Mouse (Mus musculus) G1E (cell line): ENCODE measurements around the gene Esf1. TPM values are rescaled to one million over a fixed set of nuclear protein-coding genes. Genes with fewer than 3 reads are reported as not detected.

Experiments used
- ATAC-seq: 2 replicates; pipeline ENCODE4 v1.8.0; 2016; ENCODE audit warnings: mild to moderate bottlenecking; ENCODE audit not compliant: insufficient number of reproducible peaks, poor library complexity, low FRiP score, severe bottlenecking; ENCODE audit errors: extremely low read depth
- DNase-seq: peaks from one replicate; pipeline ENCODE4 v3.0.0; 2012; ENCODE audit warnings: low spot score
- H3K27me3 ChIP-seq: 2 replicates; pipeline ENCODE4 v1.6.1; 2012; ENCODE audit warnings: mild to moderate bottlenecking, low read length, inconsistent platforms; ENCODE audit not compliant: insufficient read depth
- H3K36me3 ChIP-seq: replicated peaks from 2 replicates; pipeline ENCODE3; 2012; ENCODE audit warnings: mild to moderate bottlenecking, inconsistent platforms
- H3K4me1 ChIP-seq: 2 replicates; pipeline ENCODE4 v1.6.1; 2012; ENCODE audit warnings: low read depth, low read length, inconsistent platforms, mixed read lengths; ENCODE audit not compliant: insufficient read depth
- H3K4me3 ChIP-seq: 2 replicates; pipeline ENCODE4 v1.5.1; 2012; ENCODE audit warnings: low read depth, mild to moderate bottlenecking, inconsistent platforms, low read length, moderate library complexity, mixed read lengths
- H3K9me3 ChIP-seq: replicated peaks from 2 replicates; pipeline ENCODE4 v1.6.1; 2012; ENCODE audit warnings: inconsistent platforms
- CTCF ChIP-seq: IDR thresholded peaks from 2 replicates; pipeline ENCODE4 v1.5.1; 2012; ENCODE audit warnings: low read depth, low read length, inconsistent platforms, mixed read lengths
- GATA1 ChIP-seq: IDR thresholded peaks from 2 replicates; pipeline ENCODE4 v1.6.1; 2012; ENCODE audit warnings: borderline replicate concordance, low read length, inconsistent platforms, mixed read lengths
- GATA2 ChIP-seq: IDR thresholded peaks from 2 replicates; pipeline ENCODE4 v1.6.1; 2012; ENCODE audit warnings: low read depth, low read length, inconsistent platforms, borderline replicate concordance
- POLR2AphosphoS5 ChIP-seq: IDR thresholded peaks from 2 replicates; pipeline ENCODE4 v1.6.1; 2012; ENCODE audit warnings: low read depth, low read length, inconsistent platforms; ENCODE audit not compliant: insufficient replicate concordance
- TAL1 ChIP-seq: conservative IDR thresholded peaks from 2 replicates; pipeline ENCODE4 v1.6.1; 2012; ENCODE audit warnings: low read depth, low read length, inconsistent platforms, mixed read lengths
- polyA plus RNA-seq: library from polyadenylated mRNA; stranded (reverse); fragments of >175 nt; gene quantifications from 2 replicates; pipeline ENCODE4 v1.2.3, GENCODE M21; 2012
- total RNA-seq, 2 experiments: library from RNA; stranded (forward) in 1 of 2; stranded (reverse) in 1 of 2; fragments of 200-1000 nt in 1 of 2; fragments of >200 nt in 1 of 2; fragmentation: Nextera tagmentation in 1 of 2; gene quantifications; 2 replicates each; pipeline ENCODE4 v1.2.3; 2014 to 2017

The Esf1 gene
- total and polyA plus RNA-seq, 3 experiments: 3.6 to 75.6 (median 64.3) TPM

- ATAC-seq (no peak), DNase-seq (no peak)
- Histone ChIP-seq H3K4me1 (peaks cover 20% of the 10 kb centered on the region), H3K4me3 (no peak overlapping the region), H3K9me3 (no peaks in the 10 kb centered on the region), H3K27me3 (no peaks in the 10 kb centered on the region), H3K36me3 (no peaks in the 10 kb centered on the region)
- TF ChIP-seq GATA2 (no peak), TAL1 (no peak), GATA1 (no peak), POLR2AphosphoS5 (no peak), CTCF (no peak)
Observed at GRCm38 (mm10) chr2:140078600-140079280, 91.6 kb downstream of the Esf1 start.

- Histone ChIP-seq H3K36me3 (no peaks in the 10 kb centered on the region), H3K4me1 (peaks cover 19% of the 10 kb centered on the region), H3K27me3 (no peaks in the 10 kb centered on the region), H3K9me3 (no peaks in the 10 kb centered on the region), H3K4me3 (no peak overlapping the region)
- TF ChIP-seq POLR2AphosphoS5 (no peak), GATA2 (no peak)
- ATAC-seq (no peak), DNase-seq (no peak)
Observed at GRCm38 (mm10) chr2:140077476-140077875, 92.9 kb downstream of the Esf1 start.

- Histone ChIP-seq H3K9me3 (no peaks in the 10 kb centered on the region), H3K4me1 (peaks cover 11% of the 10 kb centered on the region), H3K27me3 (peaks cover 3% of the 10 kb centered on the region; the same call in 1 of the 2 replicates), H3K36me3 (no peaks in the 10 kb centered on the region), H3K4me3 (no peak overlapping the region)
- DNase-seq (no peak), ATAC-seq (no peak)
- TF ChIP-seq GATA2 (no peak), POLR2AphosphoS5 (no peak), CTCF (no peak), TAL1 (no peak), GATA1 (no peak)
Observed at GRCm38 (mm10) chr2:140075150-140075549, 95.2 kb downstream of the Esf1 start.

Other genes starting within 250 kb of the Esf1 start
- gene Tasp1, start 103.8 kb downstream of the Esf1 start, total RNA-seq (2014; fragmentation: Nextera tagmentation): 16.0 and 21.0 TPM in 2 replicates
- gene Tasp1, start 103.8 kb downstream of the Esf1 start, total RNA-seq (2017): 44.4 and 50.8 TPM in 2 replicates
- gene Tasp1, start 103.8 kb downstream of the Esf1 start, polyA plus RNA-seq: 1.6 and 1.8 TPM in 2 replicates
- gene Gm17374, start 18.5 kb downstream of the Esf1 start, total RNA-seq (2014; fragmentation: Nextera tagmentation): not detected in 2 replicates
- not detected in 2 replicates for gene Gm17374, start 18.5 kb downstream of the Esf1 start, total RNA-seq (2017)
- gene Gm17374, start 18.5 kb downstream of the Esf1 start, polyA plus RNA-seq: not detected in 2 replicates
- gene Ndufaf5, start 85 bp upstream of the Esf1 start, total RNA-seq (2014; fragmentation: Nextera tagmentation): 11.8 and 11.9 TPM in 2 replicates
- gene Ndufaf5, start 85 bp upstream of the Esf1 start, total RNA-seq (2017): 27.3 and 29.8 TPM in 2 replicates
- gene Ndufaf5, start 85 bp upstream of the Esf1 start, polyA plus RNA-seq: 15.5 and 16.8 TPM in 2 replicates
- gene Sel1l2, start 219.1 kb upstream of the Esf1 start, total RNA-seq (2014; fragmentation: Nextera tagmentation): not detected in 2 replicates
- 0.29 TPM in 1 of 2 replicates, not detected in the other for gene Sel1l2, start 219.1 kb upstream of the Esf1 start, total RNA-seq (2017)
- gene Sel1l2, start 219.1 kb upstream of the Esf1 start, polyA plus RNA-seq: not detected in 2 replicates
- not detected in 2 replicates for gene Macrod2, start 224.7 kb upstream of the Esf1 start, total RNA-seq (2014; fragmentation: Nextera tagmentation)
- gene Macrod2, start 224.7 kb upstream of the Esf1 start, total RNA-seq (2017): 0.06 and 0.38 TPM in 2 replicates
- not detected in 2 replicates for gene Macrod2, start 224.7 kb upstream of the Esf1 start, polyA plus RNA-seq